Mouse (Mus musculus) forebrain, embryonic 13.5 days (tissue): ENCODE measurements around the gene Plxdc1. TPM values are rescaled to one million over a fixed set of nuclear protein-coding genes. Genes with fewer than 3 reads are reported as not detected.

Experiments used
- ATAC-seq: fragments of 200-750 bp; cut with Nextera tagmentation; 2 replicates; pipeline ENCODE4 v1.8.0; 2017
- H3K27ac ChIP-seq: fragments of 300-500 bp; sonication (generic); 2 replicates; pipeline ENCODE4 v1.5.1; 2015; ENCODE audit warnings: inconsistent platforms, mild to moderate bottlenecking, moderate library complexity
- H3K27me3 ChIP-seq: fragments of 300-500 bp; sonication (generic); 2 replicates; pipeline ENCODE4 v1.6.1; 2015; ENCODE audit warnings: mild to moderate bottlenecking, inconsistent platforms
- H3K36me3 ChIP-seq: fragments of 300-500 bp; sonication (generic); 2 replicates; pipeline ENCODE4 v1.6.1; 2015; ENCODE audit warnings: mild to moderate bottlenecking, inconsistent platforms; ENCODE audit not compliant: poor library complexity, severe bottlenecking
- H3K4me1 ChIP-seq: fragments of 300-500 bp; sonication (generic); 2 replicates; pipeline ENCODE4 v1.6.1; 2015; ENCODE audit warnings: inconsistent platforms
- H3K4me2 ChIP-seq: fragments of 300-500 bp; sonication (generic); 2 replicates; pipeline ENCODE4 v1.6.1; 2015; ENCODE audit warnings: inconsistent platforms, mild to moderate bottlenecking, moderate library complexity
- H3K4me3 ChIP-seq: fragments of 300-500 bp; sonication (generic); 2 replicates; pipeline ENCODE4 v1.5.1; 2015; ENCODE audit warnings: mild to moderate bottlenecking, inconsistent platforms
- H3K9ac ChIP-seq: fragments of 300-500 bp; sonication (generic); 2 replicates; pipeline ENCODE4 v1.6.1; 2015; ENCODE audit warnings: mild to moderate bottlenecking, inconsistent platforms
- H3K9me3 ChIP-seq: fragments of 300-500 bp; sonication (generic); replicated peaks from 2 replicates; pipeline ENCODE4 v1.6.1; 2016; ENCODE audit warnings: inconsistent platforms
- WGBS: fragments of 180-500 bp; shearing (Covaris S2); methylation state at CpG from one replicate; pipeline ENCODE4 v1.1.7; 2015; 5-methylcytosine and 5-hydroxymethylcytosine counted together
- polyA plus RNA-seq: library from polyadenylated mRNA; unstranded; fragments of >200 nt; fragmentation: Nextera tagmentation; extraction: Ambion mirVana; gene quantifications from 2 replicates; pipeline ENCODE4 v1.2.1, GENCODE M21; 2015

Plxdc1 gene
- 0.14 and 0.34 TPM in 2 replicates for polyA plus RNA-seq

- Histone ChIP-seq H3K36me3 (no peaks in the 10 kb centered on the region), H3K4me3 (peak within 1 kb of the TSS; percentile 94), H3K9ac (peak within 1 kb of the TSS; percentile 68), H3K27me3 (peaks cover 41% of the 10 kb centered on the region), H3K4me1 (peaks cover 26% of the 10 kb centered on the region), H3K9me3 (no peaks in the 10 kb centered on the region), H3K27ac (no peak within 1 kb of the TSS), H3K4me2 (peak within 1 kb of the TSS; percentile 78)
- no peak for ATAC-seq
- WGBS = 2% methylated on average over 65 of the region's 74 CpGs
Measured at GRCm38 (mm10) chr11:97985727-97986677, at the start of gene Plxdc1. Gene Plxdc1, minus strand, starts transcription at chr11:97986444.

GRCm38 (mm10) chr11:98035977-98036377 is 49.7 kb upstream of the Plxdc1 start:
- peak; percentile 54 for ATAC-seq
- no peaks in the 10 kb centered on the region for H3K9me3 ChIP-seq
- H3K4me2 ChIP-seq = peak overlapping the region; percentile 76
- no peak overlapping the region for H3K27ac ChIP-seq
- H3K9ac ChIP-seq = peak overlapping the region; percentile 66
- peak overlapping the region; percentile 37 for H3K4me3 ChIP-seq
- H3K27me3 ChIP-seq = peaks cover 15% of the 10 kb centered on the region
- H3K4me1 ChIP-seq = peaks cover 20% of the 10 kb centered on the region
- H3K36me3 ChIP-seq = peaks cover 4% of the 10 kb centered on the region
- 0% methylated on average over 27 of the region's 27 CpGs for WGBS

GRCm38 (mm10) chr11:98034840-98035239 is 48.6 kb upstream of the Plxdc1 start:
- 0 out of 2 replicates have a peak overlapping the region, but pooled peaks have one; percentile 21 for H3K9ac ChIP-seq

GRCm38 (mm10) chr11:98034061-98034460 is 47.8 kb upstream of the Plxdc1 start:
- WGBS = 83% methylated on average over 5 of the region's 5 CpGs

More at GRCm38 (mm10) chr11:98034840-98035239, 48.6 kb upstream of the Plxdc1 start:
- 23% methylated on average over 4 of the region's 4 CpGs for WGBS
- Histone ChIP-seq H3K9me3 (no peaks in the 10 kb centered on the region), H3K4me3 (no peak overlapping the region), H3K36me3 (peaks cover 16% of the 10 kb centered on the region), H3K4me2 (peak overlapping the region; percentile 10; the same call in 1 of the 2 replicates), H3K27ac (peak overlapping the region; percentile 44; the same call in 1 of the 2 replicates), H3K27me3 (peaks cover 15% of the 10 kb centered on the region), H3K4me1 (peaks cover 20% of the 10 kb centered on the region)
- peak; percentile 55 for ATAC-seq

GRCm38 (mm10) chr11:98031443-98031770 is 45.2 kb upstream of the Plxdc1 start:
- Histone ChIP-seq H3K9ac (no peak overlapping the region), H3K27me3 (peaks cover under 1% of the 10 kb centered on the region; the same call in 1 of the 2 replicates), H3K9me3 (no peaks in the 10 kb centered on the region), H3K36me3 (peaks cover 34% of the 10 kb centered on the region), H3K4me1 (peaks cover 30% of the 10 kb centered on the region), H3K4me2 (no peak overlapping the region), H3K4me3 (no peak overlapping the region), H3K27ac (no peak overlapping the region)
- ATAC-seq = 0 out of 2 replicates have a peak, but pooled peaks have one; percentile 34
- 5% methylated on average over 5 of the region's 5 CpGs for WGBS

More at GRCm38 (mm10) chr11:98034061-98034460, 47.8 kb upstream of the Plxdc1 start:
- H3K27me3 ChIP-seq = peaks cover 15% of the 10 kb centered on the region
- H3K36me3 ChIP-seq = peaks cover 23% of the 10 kb centered on the region
- peaks cover 20% of the 10 kb centered on the region for H3K4me1 ChIP-seq
- H3K9ac ChIP-seq = no peak overlapping the region
- no peaks in the 10 kb centered on the region for H3K9me3 ChIP-seq
- H3K4me3 ChIP-seq = no peak overlapping the region
- H3K27ac ChIP-seq = no peak overlapping the region
- H3K4me2 ChIP-seq = no peak overlapping the region
- ATAC-seq = no peak

GRCm38 (mm10) chr11:98030701-98031442 is 44.6 kb upstream of the Plxdc1 start:
- 55% methylated on average over 5 of the region's 5 CpGs for WGBS
- H3K4me1 ChIP-seq = peaks cover 28% of the 10 kb centered on the region
- H3K36me3 ChIP-seq = peaks cover 34% of the 10 kb centered on the region
- no peak overlapping the region for H3K4me2 ChIP-seq
- H3K27me3 ChIP-seq = no peaks in the 10 kb centered on the region
- 0 out of 2 replicates have a peak, but pooled peaks have one; percentile 1 for ATAC-seq
- no peaks in the 10 kb centered on the region for H3K9me3 ChIP-seq
- H3K27ac ChIP-seq = no peak overlapping the region
- no peak overlapping the region for H3K4me3 ChIP-seq
- H3K9ac ChIP-seq = no peak overlapping the region

- ATAC-seq = no peak
- 23% methylated on average over 7 of the region's 7 CpGs for WGBS
- H3K27ac ChIP-seq = peak overlapping the region; percentile 79; the same call in 1 of the 2 replicates
Measured at GRCm38 (mm10) chr11:98027785-98028184, 41.5 kb upstream of the Plxdc1 start.

GRCm38 (mm10) chr11:98027297-98027688 is 41.0 kb upstream of the Plxdc1 start:
- Histone ChIP-seq H3K9me3 (no peaks in the 10 kb centered on the region), H3K4me3 (peak overlapping the region; percentile 93), H3K4me1 (peaks cover 27% of the 10 kb centered on the region), H3K27ac (peak overlapping the region; percentile 79), H3K4me2 (peak overlapping the region; percentile 98), H3K27me3 (no peaks in the 10 kb centered on the region), H3K36me3 (peaks cover 34% of the 10 kb centered on the region), H3K9ac (peak overlapping the region; percentile 99)
- ATAC-seq = no peak; the same call in 1 of the 2 replicates
- 1% methylated on average over 18 of the region's 18 CpGs for WGBS

More at GRCm38 (mm10) chr11:98027785-98028184, 41.5 kb upstream of the Plxdc1 start:
- Histone ChIP-seq H3K9ac (peak overlapping the region; percentile 99), H3K4me2 (peak overlapping the region; percentile 98), H3K36me3 (peaks cover 34% of the 10 kb centered on the region), H3K27me3 (no peaks in the 10 kb centered on the region), H3K4me3 (peak overlapping the region; percentile 93), H3K9me3 (no peaks in the 10 kb centered on the region), H3K4me1 (peaks cover 26% of the 10 kb centered on the region)

- 0% methylated on average over 48 of the region's 69 CpGs for WGBS
- H3K27ac ChIP-seq = peak within 1 kb of the TSS; percentile 79
- peak within 1 kb of the TSS; percentile 93 for H3K4me3 ChIP-seq
- peak; percentile 65 for ATAC-seq
- peak within 1 kb of the TSS; percentile 99 for H3K9ac ChIP-seq
- peak within 1 kb of the TSS; percentile 98 for H3K4me2 ChIP-seq
- peaks cover 34% of the 10 kb centered on the region for H3K36me3 ChIP-seq
- no peaks in the 10 kb centered on the region for H3K27me3 ChIP-seq
- H3K4me1 ChIP-seq = peaks cover 30% of the 10 kb centered on the region
- no peaks in the 10 kb centered on the region for H3K9me3 ChIP-seq
Measured at GRCm38 (mm10) chr11:98026570-98027296, 40.5 kb upstream of the Plxdc1 start, which contains the start of gene Rpl19. Gene Rpl19, plus strand, starts transcription at chr11:98026710.

GRCm38 (mm10) chr11:98026248-98026569 is 40.0 kb upstream of the Plxdc1 start:
- Histone ChIP-seq H3K4me2 (peak overlapping the region; percentile 98), H3K4me1 (peaks cover 35% of the 10 kb centered on the region), H3K9ac (peak overlapping the region; percentile 99), H3K9me3 (no peaks in the 10 kb centered on the region), H3K27ac (peak overlapping the region; percentile 79), H3K27me3 (no peaks in the 10 kb centered on the region), H3K4me3 (peak overlapping the region; percentile 93), H3K36me3 (peaks cover 32% of the 10 kb centered on the region)
- WGBS = 6% methylated on average over 15 of the region's 15 CpGs
- no peak for ATAC-seq

GRCm38 (mm10) chr11:98024516-98024915 is 38.3 kb upstream of the Plxdc1 start:
- H3K27me3 ChIP-seq = no peaks in the 10 kb centered on the region
- no peak for ATAC-seq
- no peaks in the 10 kb centered on the region for H3K9me3 ChIP-seq
- no peak overlapping the region for H3K9ac ChIP-seq
- peaks cover 52% of the 10 kb centered on the region for H3K4me1 ChIP-seq
- no peak overlapping the region for H3K4me3 ChIP-seq
- peaks cover 15% of the 10 kb centered on the region for H3K36me3 ChIP-seq
- H3K4me2 ChIP-seq = no peak overlapping the region
- 90% methylated on average over 3 of the region's 3 CpGs for WGBS
- H3K27ac ChIP-seq = no peak overlapping the region; the same call in 1 of the 2 replicates
